In the genomic region with DNA sequence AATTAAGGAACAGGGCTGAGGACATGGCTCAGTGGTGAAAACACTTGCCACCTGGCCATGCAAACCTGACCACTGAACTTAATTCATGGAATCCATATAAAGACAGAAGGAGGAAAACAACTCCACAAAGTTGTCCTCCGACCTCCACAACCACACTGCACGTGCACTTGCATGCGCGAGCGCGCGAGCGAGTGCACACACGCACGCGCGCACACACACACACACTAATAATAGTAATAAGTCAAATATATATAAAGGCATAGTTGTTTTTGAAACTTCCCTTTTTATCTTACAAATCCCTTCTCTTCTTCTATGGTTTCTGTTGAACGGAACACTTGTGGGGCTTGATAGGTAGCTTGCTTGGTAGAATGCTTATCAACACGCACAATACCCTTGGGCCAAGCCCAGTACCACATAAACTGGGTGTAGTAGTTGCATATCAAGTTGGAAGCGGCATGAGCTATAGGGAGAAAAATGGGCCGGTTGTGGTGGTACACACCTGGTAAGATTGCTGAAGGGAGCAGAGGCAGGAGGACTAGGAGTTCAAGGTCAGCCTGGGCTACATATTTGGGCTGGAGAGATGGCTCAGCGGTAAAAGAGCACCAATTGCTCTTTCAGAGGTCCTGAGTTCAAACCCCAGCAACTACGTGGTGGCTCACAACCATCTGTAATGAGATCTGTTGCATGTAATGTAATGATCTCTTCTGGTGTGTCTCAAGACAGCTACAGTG, we compare ENCODE assay signal across 30 mouse cellular contexts. TPM values are rescaled to one million over a fixed set of nuclear protein-coding genes. Genes with fewer than 3 reads are reported as not detected.
DNase-seq lines count a peak whose midpoint lies in the region; ATAC-seq and TF ChIP-seq lines count a peak whose summit lies in the region.
"Had no signal": no experiment of that assay in that cellular context is flagged by ENCODE, and none has a peak within 500 bp of the region (broad histone marks: within the 10 kb centered on the region; RNA-seq: fewer than 3 reads in every experiment).

No protein-coding gene starts in this region.

- no peak overlapping the region for H3K4me3 ChIP-seq in bone marrow, adult 2 months (replicated peaks; ENCODE audit: control insufficient read depth, low read depth, low read length)
- H3K4me3 ChIP-seq in liver, embryonic 15.5 days (replicated peaks) = no peak overlapping the region
- H3K4me3 ChIP-seq in hindbrain, embryonic 10.5 days = no peak overlapping the region
- H3K4me3 ChIP-seq: forebrain, embryonic 13.5 days; hindbrain, embryonic 12.5 days; intestine, embryonic 15.5 days; limb, embryonic 10.5 days; limb, embryonic 15.5 days; lung, embryonic 15.5 days; midbrain, embryonic 12.5 days; myocyte; neural tube, embryonic 12.5 days had no signal

- 58% methylated on average over 18 of the region's 18 CpGs for WGBS in bone marrow, adult 2 months
- 56% methylated on average over 18 of the region's 18 CpGs for WGBS in liver, embryonic 15.5 days (ENCODE audit: insufficient replicate concordance)
- 95% methylated on average over 18 of the region's 18 CpGs for WGBS in hindbrain, embryonic 10.5 days

- peak overlapping the region; percentile 41 for H3K27ac ChIP-seq in bone marrow, adult 2 months (ENCODE audit: control insufficient read depth, insufficient read depth, low read depth, low read length, poor library complexity)
- peak overlapping the region; percentile 77; the same call in 1 of the 2 replicates for H3K27ac ChIP-seq in liver, embryonic 15.5 days (replicated peaks)
- H3K27ac ChIP-seq in hindbrain, embryonic 10.5 days = no peak overlapping the region
- H3K27ac ChIP-seq: forebrain, embryonic 13.5 days; hindbrain, embryonic 12.5 days; hindbrain, postnatal 0 days; intestine, embryonic 15.5 days; limb, embryonic 10.5 days; limb, embryonic 15.5 days; lung, embryonic 15.5 days; midbrain, embryonic 12.5 days; neural tube, embryonic 12.5 days had no signal

- H3K9me3 ChIP-seq in liver, embryonic 15.5 days (replicated peaks) = no peaks in the 10 kb centered on the region
- no peaks in the 10 kb centered on the region for H3K9me3 ChIP-seq in hindbrain, embryonic 10.5 days
- H3K9me3 ChIP-seq: forebrain, embryonic 13.5 days; hindbrain, embryonic 12.5 days; intestine, embryonic 15.5 days; limb, embryonic 10.5 days; limb, embryonic 15.5 days; lung, embryonic 15.5 days; midbrain, embryonic 12.5 days; neural tube, embryonic 12.5 days had no signal

- no peak for TF ChIP-seq POLR2A in bone marrow, adult 2 months (IDR thresholded peaks at IDR 0.05; ENCODE audit: borderline replicate concordance, control insufficient read depth, low read depth, low read length)

- no peak overlapping the region for H3K9ac ChIP-seq in liver, embryonic 15.5 days
- H3K9ac ChIP-seq: forebrain, embryonic 13.5 days; hindbrain, embryonic 12.5 days; intestine, embryonic 15.5 days; limb, embryonic 15.5 days; lung, embryonic 15.5 days; midbrain, embryonic 12.5 days; neural tube, embryonic 12.5 days had no signal

- ATAC-seq in liver, embryonic 15.5 days (ENCODE audit: insufficient read depth) = peak; percentile 87
- ATAC-seq: activated CD4-positive, CD25-positive, alpha-beta regulatory T cell, adult 4 months; CD4-positive, CD25-positive, alpha-beta regulatory T cell, adult 4 months; forebrain, embryonic 13.5 days; hindbrain, postnatal 0 days; intestine, embryonic 15.5 days had no signal

- H3K36me3 ChIP-seq in liver, embryonic 15.5 days (replicated peaks) = no peaks in the 10 kb centered on the region
- no peaks in the 10 kb centered on the region for H3K36me3 ChIP-seq in hindbrain, embryonic 10.5 days
- H3K36me3 ChIP-seq: hindbrain, embryonic 12.5 days; intestine, embryonic 15.5 days; limb, embryonic 10.5 days; limb, embryonic 15.5 days; lung, embryonic 15.5 days; midbrain, embryonic 12.5 days; neural tube, embryonic 12.5 days had no signal

- DNase-seq in liver = peak; percentile 54
- no peak for DNase-seq in spleen, postnatal 14 days (ENCODE audit: low spot score in 2 of 2)
- DNase-seq in layer of hippocampus, adult 9-11 months = no peak
- no peak for DNase-seq in hindbrain, embryonic 10.5 days (ENCODE audit: low spot score)
- DNase-seq in embryo, embryonic 10.5 days (ENCODE audit: low spot score) = no peak
- DNase-seq: adrenal gland, adult 2 months; cerebellum, adult 9-10 months; gastrocnemius, postnatal 14 days; kidney, adult 2 months; kidney, postnatal 4 days; layer of hippocampus, postnatal 36 days; thymus, adult 2 months; thymus, postnatal 4 days had no signal

- TF ChIP-seq CTCF in bone marrow, adult 2 months (IDR thresholded peaks at IDR 0.05; ENCODE audit: control insufficient read depth, insufficient read depth, low read length) = no peak

- H3K4me2 ChIP-seq in liver, embryonic 15.5 days = no peak overlapping the region
- H3K4me2 ChIP-seq: forebrain, embryonic 13.5 days; hindbrain, embryonic 12.5 days; intestine, embryonic 15.5 days; limb, embryonic 15.5 days; lung, embryonic 15.5 days; midbrain, embryonic 12.5 days; neural tube, embryonic 12.5 days had no signal

- 0 out of 2 replicates have a peak, but pooled peaks cover 6% of the 10 kb centered on the region for H3K27me3 ChIP-seq in liver, embryonic 15.5 days
- peaks cover 10% of the 10 kb centered on the region for H3K27me3 ChIP-seq in hindbrain, embryonic 10.5 days (ENCODE audit: insufficient read depth, poor library complexity, severe bottlenecking)
- H3K27me3 ChIP-seq: intestine, embryonic 15.5 days; limb, embryonic 15.5 days; neural tube, embryonic 12.5 days had no signal

- no peaks in the 10 kb centered on the region; the same call in 1 of the 2 replicates for H3K4me1 ChIP-seq in bone marrow, adult 2 months (ENCODE audit: control insufficient read depth, insufficient read depth, low read length)
- peaks cover 32% of the 10 kb centered on the region for H3K4me1 ChIP-seq in liver, embryonic 15.5 days (replicated peaks)
- peaks cover 4% of the 10 kb centered on the region for H3K4me1 ChIP-seq in hindbrain, embryonic 10.5 days (replicated peaks)
- H3K4me1 ChIP-seq: forebrain, embryonic 13.5 days; hindbrain, embryonic 12.5 days; intestine, embryonic 15.5 days; limb, embryonic 15.5 days; midbrain, embryonic 12.5 days; neural tube, embryonic 12.5 days had no signal

RNA-seq across cellular contexts. Expression of gene Spryd4, which starts 6.9 kb away (rescaled TPM):
- 5.1 and 5.3 TPM in 2 replicates for polyA plus RNA-seq in bone marrow, adult 2 months (2011; ENCODE audit: insufficient read depth, insufficient read length, low replicate concordance, missing spikeins)
- 26.2 and 29.0 TPM in 2 replicates for polyA plus RNA-seq in liver, embryonic 15.5 days (2015; fragmentation: Nextera tagmentation; extraction: Ambion mirVana)
- polyA plus RNA-seq in hindbrain, embryonic 10.5 days (2016; fragmentation: Nextera tagmentation; extraction: Ambion mirVana) = 27.3 and 27.5 TPM in 2 replicates

RNA-seq across cellular contexts. Expression of gene Mip, which starts 7.1 kb away (rescaled TPM):
- polyA plus RNA-seq in bone marrow, adult 2 months (2011; ENCODE audit: insufficient read depth, insufficient read length, low replicate concordance, missing spikeins) = not detected in 2 replicates
- polyA plus RNA-seq in liver, embryonic 15.5 days (2015; fragmentation: Nextera tagmentation; extraction: Ambion mirVana) = not detected in 2 replicates
- polyA plus RNA-seq in hindbrain, embryonic 10.5 days (2016; fragmentation: Nextera tagmentation; extraction: Ambion mirVana) = 0.22 and 0.24 TPM in 2 replicates
- polyA plus RNA-seq: activated CD4-positive, CD25-positive, alpha-beta regulatory T cell, adult 4 months; adrenal gland, adult 2 months; CD4-positive, CD25-positive, alpha-beta regulatory T cell, adult 4 months; heart, embryonic 14.5 days; hindbrain, embryonic 12.5 days; hindbrain, postnatal 0 days; kidney, adult 2 months; kidney, embryonic 16.5 days; lung, embryonic 15.5 days; midbrain, postnatal 0 days; myocyte; neural tube, embryonic 12.5 days had no signal

RNA-seq across cellular contexts. Expression of gene Timeless, which starts 13.3 kb away (rescaled TPM):
- 45.9 and 61.1 TPM in 2 replicates for polyA plus RNA-seq in bone marrow, adult 2 months (2011; ENCODE audit: insufficient read depth, insufficient read length, low replicate concordance, missing spikeins)
- polyA plus RNA-seq in liver, embryonic 15.5 days (2015; fragmentation: Nextera tagmentation; extraction: Ambion mirVana) = 24.4 and 26.2 TPM in 2 replicates
- polyA plus RNA-seq in hindbrain, embryonic 10.5 days (2016; fragmentation: Nextera tagmentation; extraction: Ambion mirVana) = 65.9 and 89.7 TPM in 2 replicates

RNA-seq across cellular contexts. Expression of gene Gls2, which starts 24.3 kb away (rescaled TPM):
- polyA plus RNA-seq in bone marrow, adult 2 months (2011; ENCODE audit: insufficient read depth, insufficient read length, low replicate concordance, missing spikeins) = 1.3 and 3.2 TPM in 2 replicates
- 10.1 and 15.5 TPM in 2 replicates for polyA plus RNA-seq in liver, embryonic 15.5 days (2015; fragmentation: Nextera tagmentation; extraction: Ambion mirVana)
- 0.57 and 0.93 TPM in 2 replicates for polyA plus RNA-seq in hindbrain, embryonic 10.5 days (2016; fragmentation: Nextera tagmentation; extraction: Ambion mirVana)

RNA-seq across cellular contexts. Expression of gene Apon, which starts 35.3 kb away (rescaled TPM):
- polyA plus RNA-seq in bone marrow, adult 2 months (2011; ENCODE audit: insufficient read depth, insufficient read length, low replicate concordance, missing spikeins) = 3.2 and 4.4 TPM in 2 replicates
- polyA plus RNA-seq in liver, embryonic 15.5 days (2015; fragmentation: Nextera tagmentation; extraction: Ambion mirVana) = 1.1 and 1.3 TPM in 2 replicates
- polyA plus RNA-seq in hindbrain, embryonic 10.5 days (2016; fragmentation: Nextera tagmentation; extraction: Ambion mirVana) = 0.54 and 0.56 TPM in 2 replicates
- polyA plus RNA-seq: activated CD4-positive, CD25-positive, alpha-beta regulatory T cell, adult 4 months; CD4-positive, CD25-positive, alpha-beta regulatory T cell, adult 4 months; heart, embryonic 14.5 days; hindbrain, postnatal 0 days; kidney, adult 2 months; midbrain, postnatal 0 days had no signal
